Mouse (Mus musculus) ES-E14 (cell line): ENCODE data around the gene Dnah7b.
"Not testable (repeated sequence)": the region's sequence is repeated elsewhere in the genome, so short reads cannot be mapped to it uniquely, and the experiment has no call there.

ENCODE experiments used
- CHD2 ChIP-seq: IDR thresholded peaks from 2 replicates; pipeline ENCODE4 v1.6.1; 2014; ENCODE audit warnings: mild to moderate bottlenecking, low read depth, low read length, inconsistent platforms
- HCFC1 ChIP-seq: IDR thresholded peaks from 2 replicates; pipeline ENCODE4 v1.6.1; 2012; ENCODE audit warnings: low read length, inconsistent platforms, borderline replicate concordance; ENCODE audit not compliant: insufficient read depth
- ZC3H11A ChIP-seq: IDR thresholded peaks from 2 replicates; pipeline ENCODE4 v1.6.1; 2012; ENCODE audit warnings: low read depth, mild to moderate bottlenecking, inconsistent platforms, low read length, borderline replicate concordance
- ZNF384 ChIP-seq: IDR thresholded peaks from 2 replicates; pipeline ENCODE4 v1.6.1; 2012; ENCODE audit warnings: low read depth, low read length, inconsistent platforms

GRCm38 (mm10) chr1:46418966-46419365 lies 352.9 kb downstream of the Dnah7b start:
- not testable (repeated sequence) for TF ChIP-seq ZNF384, HCFC1, ZC3H11A, CHD2
